Mouse (Mus musculus) lung, postnatal 0 days (tissue): ENCODE measurements around the gene Unc5c. TPM values are rescaled to one million over a fixed set of nuclear protein-coding genes. Genes with fewer than 3 reads are reported as not detected.

ENCODE experiments used
- ATAC-seq: fragments of 200-750 bp; cut with Nextera tagmentation; 2 replicates; pipeline ENCODE4 v1.8.0; 2017; ENCODE audit warnings: moderate library complexity
- DNase-seq: peaks from one replicate; pipeline ENCODE4 v3.0.0-alpha.2; 2016; ENCODE audit warnings: low spot score
- H3K27ac ChIP-seq: fragments of 300-500 bp; sonication (generic); 2 replicates; pipeline ENCODE4 v1.5.1; 2014; ENCODE audit warnings: antibody characterized with exemption, mild to moderate bottlenecking, low read length, mixed read lengths
- H3K27me3 ChIP-seq: fragments of 300-500 bp; sonication (generic); replicated peaks from 2 replicates; pipeline ENCODE4 v1.6.1; 2014; ENCODE audit warnings: low read length, mixed read lengths; ENCODE audit not compliant: insufficient read depth
- H3K36me3 ChIP-seq: fragments of 300-500 bp; sonication (generic); 2 replicates; pipeline ENCODE4 v1.6.1; 2014; ENCODE audit warnings: low read length, mixed read lengths; ENCODE audit not compliant: insufficient read depth
- H3K4me1 ChIP-seq: fragments of 300-500 bp; sonication (generic); 2 replicates; pipeline ENCODE4 v1.6.1; 2014; ENCODE audit warnings: antibody characterized with exemption, low read depth, low read length, mixed read lengths; ENCODE audit not compliant: insufficient read depth
- H3K4me2 ChIP-seq: fragments of 300-500 bp; sonication (generic); replicated peaks from 2 replicates; pipeline ENCODE4 v1.6.1; 2014; ENCODE audit warnings: low read depth, mild to moderate bottlenecking, low read length, moderate library complexity, mixed read lengths
- H3K4me3 ChIP-seq: fragments of 300-500 bp; sonication (generic); 2 replicates; pipeline ENCODE4 v1.5.1; 2014; ENCODE audit warnings: low read depth, low read length
- H3K9ac ChIP-seq: fragments of 300-500 bp; sonication (generic); replicated peaks from 2 replicates; pipeline ENCODE4 v1.6.1; 2014; ENCODE audit warnings: low read depth, mild to moderate bottlenecking
- H3K9me3 ChIP-seq: fragments of 300-500 bp; sonication (generic); 2 replicates; pipeline ENCODE4 v1.6.1; 2016; ENCODE audit warnings: low read length, mixed read lengths
- CTCF ChIP-seq: IDR thresholded peaks from 2 replicates; pipeline ENCODE4 v1.5.1; 2016; ENCODE audit warnings: antibody characterized with exemption, mild to moderate bottlenecking
- EP300 ChIP-seq: IDR thresholded peaks from 2 replicates; pipeline ENCODE4 v1.6.1; 2016; ENCODE audit warnings: antibody characterized with exemption, mild to moderate bottlenecking, control low read depth
- whole genome bisulfite sequencing: fragments of 180-500 bp; shearing (Covaris S2); extraction: QIAGEN DNeasy Blood & Tissue Kit; methylation state at CpG from one replicate; pipeline ENCODE4 v1.1.7; 2014; 5-methylcytosine and 5-hydroxymethylcytosine counted together
- polyA plus RNA-seq: library from polyadenylated mRNA; unstranded; fragments of >200 nt; fragmentation: Nextera tagmentation; extraction: Ambion mirVana; gene quantifications from 2 replicates; pipeline ENCODE4 v1.2.1, GENCODE M21; 2015

The Unc5c gene
- polyA plus RNA-seq, 1 experiment from 2014 or later = 6.5 TPM

DNA sequence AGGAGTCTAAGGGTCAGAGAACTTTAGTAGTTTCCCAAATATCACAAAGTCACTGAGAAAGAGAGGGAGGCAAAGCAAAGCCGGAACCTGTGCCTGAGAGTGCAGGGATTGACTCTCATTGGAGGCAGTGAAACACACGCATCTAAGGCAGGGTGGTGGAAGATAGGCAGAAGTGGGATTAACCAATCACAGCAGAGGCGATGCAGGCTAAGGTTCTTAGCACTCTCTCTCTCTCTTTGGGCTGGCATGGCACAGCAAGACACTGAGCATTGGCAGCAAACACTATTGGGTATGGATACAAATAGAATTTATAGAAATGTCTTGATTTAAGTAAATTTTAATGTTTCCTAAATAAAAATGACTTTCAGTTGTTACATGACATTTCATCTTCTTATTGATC is 406.8 kb downstream of the Unc5c start:
- H3K9ac ChIP-seq = no peak overlapping the region
- no peak overlapping the region for H3K4me3 ChIP-seq
- DNase-seq = no peak
- TF ChIP-seq CTCF (no peak), EP300 (no peak)
- ATAC-seq = no peak
- no peaks in the 10 kb centered on the region for H3K36me3 ChIP-seq
- no peaks in the 10 kb centered on the region for H3K27me3 ChIP-seq
- H3K4me2 ChIP-seq = no peak overlapping the region
- H3K4me1 ChIP-seq = no peaks in the 10 kb centered on the region
- no peaks in the 10 kb centered on the region for H3K9me3 ChIP-seq
- H3K27ac ChIP-seq = no peak overlapping the region
- 71% methylated on average over 3 of the region's 3 CpGs for WGBS

DNA sequence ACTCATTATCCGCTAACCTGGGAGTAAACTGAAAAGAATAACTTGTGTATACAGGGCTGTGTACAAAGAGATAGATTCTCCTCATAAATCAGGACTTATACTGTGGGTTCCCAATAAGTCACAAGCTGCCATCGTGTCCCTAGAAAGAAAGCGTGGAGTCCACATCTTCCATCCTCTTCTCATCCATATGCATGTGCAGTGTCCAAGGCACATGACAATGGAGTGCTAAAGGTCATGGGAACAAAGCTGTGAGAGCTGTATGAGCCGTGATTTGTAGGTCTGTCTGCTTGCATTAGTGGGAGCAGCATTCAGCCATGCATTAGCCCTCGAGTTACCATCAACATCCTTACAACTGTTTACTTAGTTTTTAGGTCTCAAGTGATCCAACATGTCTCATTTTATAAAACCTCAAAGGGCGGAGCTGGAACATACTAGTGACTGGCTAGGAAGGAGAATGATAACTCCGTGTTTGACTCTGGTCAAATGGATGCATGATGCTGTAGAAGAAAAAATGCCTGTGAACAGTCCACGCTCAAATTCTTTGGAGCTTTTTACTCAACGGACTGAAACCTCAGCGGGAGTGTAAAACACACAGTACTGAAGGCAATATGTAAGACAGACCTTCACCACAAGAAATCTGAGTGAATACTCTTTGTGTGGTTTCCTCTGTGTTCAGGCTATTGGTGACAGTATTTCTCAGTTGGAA is 407.5 kb downstream of the Unc5c start:
- Histone ChIP-seq H3K9me3 (no peaks in the 10 kb centered on the region), H3K27me3 (no peaks in the 10 kb centered on the region), H3K4me2 (no peak overlapping the region), H3K9ac (no peak overlapping the region), H3K4me1 (no peaks in the 10 kb centered on the region), H3K27ac (no peak overlapping the region), H3K36me3 (no peaks in the 10 kb centered on the region), H3K4me3 (no peak overlapping the region)
- DNase-seq = no peak
- no peak for ATAC-seq
- no peak for TF ChIP-seq CTCF
- no peak for TF ChIP-seq EP300
- 84% methylated on average over 10 of the region's 10 CpGs for WGBS

DNA sequence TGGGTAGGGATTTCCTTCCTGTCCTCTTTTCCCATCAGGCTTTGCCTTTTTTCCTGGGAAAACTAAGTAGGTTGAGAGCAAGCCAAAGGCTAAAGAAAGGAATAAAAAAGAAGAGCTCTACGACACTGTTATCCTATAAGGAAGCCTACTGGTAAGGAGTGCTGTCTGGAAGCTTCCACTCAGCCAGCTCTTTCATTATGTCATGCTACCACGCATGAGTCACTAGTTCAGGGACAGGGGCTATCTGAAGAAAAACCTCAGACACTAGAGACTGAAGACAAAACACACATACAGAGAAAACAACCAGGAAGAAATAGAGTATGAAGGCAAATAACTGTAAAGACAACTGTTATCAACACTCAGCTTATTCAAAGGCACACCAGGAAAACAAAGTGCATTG is 417.5 kb downstream of the Unc5c start:
- ATAC-seq (no peak), DNase-seq (no peak)
- WGBS = 62% methylated on average over 2 of the region's 2 CpGs
- Histone ChIP-seq H3K36me3 (no peaks in the 10 kb centered on the region), H3K27ac (no peak overlapping the region), H3K9me3 (no peaks in the 10 kb centered on the region), H3K9ac (no peak overlapping the region), H3K4me2 (no peak overlapping the region), H3K4me3 (no peak overlapping the region), H3K27me3 (no peaks in the 10 kb centered on the region), H3K4me1 (no peaks in the 10 kb centered on the region)
- TF ChIP-seq EP300 (no peak), CTCF (no peak)

DNA sequence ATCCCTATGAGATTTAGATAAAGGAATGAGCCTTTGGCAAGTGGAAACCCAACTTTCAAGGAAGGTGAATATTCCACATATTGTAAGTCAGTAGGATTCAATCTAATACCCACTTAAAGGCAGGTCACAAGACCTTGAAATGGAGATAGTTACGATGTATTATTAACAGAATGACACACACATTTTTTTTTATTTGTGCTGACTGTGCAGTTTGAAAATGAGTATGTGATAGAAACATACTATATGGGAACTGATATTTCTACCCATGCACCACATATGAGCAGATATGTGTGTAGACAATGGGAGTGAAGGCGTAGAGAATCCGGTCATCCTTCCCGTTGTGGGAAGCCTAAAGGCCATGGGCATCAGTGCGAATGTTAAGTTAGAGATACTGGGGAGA is 419.2 kb downstream of the Unc5c start:
- 95% methylated on average over 5 of the region's 5 CpGs for WGBS
- H3K4me3 ChIP-seq = no peak overlapping the region
- H3K4me2 ChIP-seq = no peak overlapping the region
- no peaks in the 10 kb centered on the region for H3K27me3 ChIP-seq
- no peaks in the 10 kb centered on the region for H3K36me3 ChIP-seq
- H3K9ac ChIP-seq = no peak overlapping the region
- no peaks in the 10 kb centered on the region for H3K9me3 ChIP-seq
- no peaks in the 10 kb centered on the region for H3K4me1 ChIP-seq
- TF ChIP-seq CTCF (no peak), EP300 (no peak)
- ATAC-seq (no peak), DNase-seq (no peak)
- H3K27ac ChIP-seq = no peak overlapping the region
